Mouse (Mus musculus) midbrain, embryonic 16.5 days (tissue): ENCODE data around the gene Pecam1. TPM values are rescaled to one million over a fixed set of nuclear protein-coding genes. Genes with fewer than 3 reads are reported as not detected.

Source experiments
- ATAC-seq: fragments of 200-750 bp; cut with Nextera tagmentation; 2 replicates; pipeline ENCODE4 v1.8.0; 2017; ENCODE audit warnings: moderate TSS enrichment
- H3K27ac ChIP-seq: fragments of 300-500 bp; sonication (generic); 2 replicates; pipeline ENCODE4 v1.5.1; 2014; ENCODE audit warnings: mild to moderate bottlenecking, low read length, mixed read lengths
- H3K27me3 ChIP-seq: fragments of 300-500 bp; sonication (generic); 2 replicates; pipeline ENCODE4 v1.6.1; 2014; ENCODE audit warnings: low read depth, low read length, mixed read lengths; ENCODE audit not compliant: control insufficient read depth, insufficient read depth
- H3K36me3 ChIP-seq: fragments of 300-500 bp; sonication (generic); 2 replicates; pipeline ENCODE4 v1.6.1; 2014; ENCODE audit warnings: mild to moderate bottlenecking, low read length, moderate library complexity, mixed read lengths; ENCODE audit not compliant: control insufficient read depth, insufficient read depth
- H3K4me1 ChIP-seq: fragments of 300-500 bp; sonication (generic); 2 replicates; pipeline ENCODE4 v1.6.1; 2014; ENCODE audit warnings: mild to moderate bottlenecking, low read length, mixed read lengths; ENCODE audit not compliant: control insufficient read depth, insufficient read depth
- H3K4me2 ChIP-seq: fragments of 300-500 bp; sonication (generic); 2 replicates; pipeline ENCODE4 v1.6.1; 2014; ENCODE audit warnings: mild to moderate bottlenecking, low read length, mixed read lengths
- H3K4me3 ChIP-seq: fragments of 300-500 bp; sonication (generic); 2 replicates; pipeline ENCODE4 v1.5.1; 2014; ENCODE audit warnings: low read depth, mild to moderate bottlenecking, low read length, moderate library complexity, mixed read lengths
- H3K9ac ChIP-seq: fragments of 300-500 bp; sonication (generic); 2 replicates; pipeline ENCODE4 v1.6.1; 2014; ENCODE audit warnings: low read depth, low read length, mixed read lengths
- H3K9me3 ChIP-seq: fragments of 300-500 bp; sonication (generic); replicated peaks from 2 replicates; pipeline ENCODE4 v1.6.1; 2014; ENCODE audit warnings: mild to moderate bottlenecking, low read length, mixed read lengths; ENCODE audit not compliant: control insufficient read depth, poor library complexity, severe bottlenecking
- WGBS: fragments of 180-500 bp; shearing (Covaris S2); extraction: QIAGEN DNeasy Blood & Tissue Kit; methylation state at CpG from one replicate; pipeline ENCODE4 v1.1.7; 2014; 5-methylcytosine and 5-hydroxymethylcytosine counted together
- polyA plus RNA-seq: library from polyadenylated mRNA; unstranded; fragments of >200 nt; fragmentation: Nextera tagmentation; extraction: Ambion mirVana; gene quantifications from 2 replicates; pipeline ENCODE4 v1.2.1, GENCODE M21; 2015

Pecam1 gene
- polyA plus RNA-seq, 1 experiment from 2014 or later, result 14.1 TPM

DNA sequence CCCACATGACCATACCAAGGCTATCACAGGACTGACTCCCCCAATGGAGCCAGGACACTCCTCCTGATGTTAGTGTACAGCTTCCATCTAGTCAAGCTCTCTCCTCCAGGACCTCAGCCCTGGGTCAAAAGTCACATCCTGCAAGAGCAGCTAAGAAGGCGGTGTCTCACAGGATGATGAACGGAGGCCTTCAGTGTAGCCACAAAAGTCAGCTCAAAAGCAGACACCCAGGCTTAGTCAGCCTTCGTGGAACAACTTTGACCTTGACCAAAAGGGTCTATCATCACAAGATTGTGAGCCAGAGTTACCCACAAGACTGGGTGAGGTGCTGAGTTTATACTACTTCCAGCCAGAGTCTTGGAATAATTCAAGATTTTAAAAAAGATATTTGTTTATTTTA lies 42.6 kb downstream of the Pecam1 start:
- ATAC-seq, result no peak
- Histone ChIP-seq H3K4me3 (no peak overlapping the region), H3K4me1 (peaks cover 5% of the 10 kb centered on the region; the same call in 1 of the 2 replicates), H3K36me3 (no peaks in the 10 kb centered on the region), H3K9ac (no peak overlapping the region), H3K9me3 (no peaks in the 10 kb centered on the region), H3K4me2 (no peak overlapping the region), H3K27ac (no peak overlapping the region), H3K27me3 (no peaks in the 10 kb centered on the region)
- WGBS, result 87% methylated on average over 3 of the region's 3 CpGs

DNA sequence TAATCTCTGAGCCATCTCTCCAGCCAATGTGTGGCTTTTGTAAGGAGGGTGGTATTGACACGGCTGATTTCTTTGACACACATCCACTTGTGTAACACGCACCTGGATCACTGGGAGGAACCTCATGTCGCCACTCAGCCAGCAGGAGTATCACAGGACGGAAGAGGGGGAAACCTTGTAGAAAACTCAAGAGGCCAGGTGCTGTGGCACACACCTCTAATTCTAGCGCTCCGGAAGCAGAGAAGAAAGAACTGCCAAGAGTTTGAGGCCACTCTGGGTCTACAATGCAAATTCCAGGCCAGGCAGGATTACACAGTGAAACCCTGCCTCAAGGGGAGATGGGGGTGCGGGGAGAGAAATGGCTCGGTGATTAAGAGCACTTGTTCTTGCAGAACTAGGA lies 43.3 kb downstream of the Pecam1 start:
- H3K4me3 ChIP-seq, result no peak overlapping the region
- WGBS, result 83% methylated on average over 8 of the region's 8 CpGs
- no peaks in the 10 kb centered on the region for H3K9me3 ChIP-seq
- ATAC-seq, result no peak
- no peak overlapping the region for H3K27ac ChIP-seq
- H3K4me2 ChIP-seq, result no peak overlapping the region
- H3K4me1 ChIP-seq, result peaks cover 5% of the 10 kb centered on the region; the same call in 1 of the 2 replicates
- no peak overlapping the region for H3K9ac ChIP-seq
- no peaks in the 10 kb centered on the region for H3K27me3 ChIP-seq
- no peaks in the 10 kb centered on the region for H3K36me3 ChIP-seq

DNA sequence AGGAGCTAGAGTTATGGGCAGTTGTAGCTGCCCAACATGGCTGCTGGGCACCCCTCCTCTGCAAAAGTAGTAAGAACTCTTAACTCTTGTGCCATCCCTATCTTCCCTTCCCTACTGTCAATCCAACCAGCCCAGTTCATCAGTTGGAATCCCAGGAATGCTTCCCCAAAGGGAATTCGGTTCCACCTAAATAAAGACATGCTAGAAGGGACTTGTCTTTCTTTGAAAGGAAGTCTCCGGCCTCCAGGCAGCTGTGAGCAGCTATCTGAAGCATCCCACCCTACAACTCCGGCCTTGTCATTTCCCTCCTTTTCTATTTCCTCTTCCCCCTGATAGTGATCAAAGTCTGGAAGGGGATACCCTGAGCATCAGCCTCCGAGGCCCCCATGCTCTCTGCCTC lies 44.2 kb downstream of the Pecam1 start:
- ATAC-seq, result no peak
- H3K4me1 ChIP-seq, result peaks cover 5% of the 10 kb centered on the region; the same call in 1 of the 2 replicates
- WGBS, result 38% methylated on average over 4 of the region's 4 CpGs
- H3K9me3 ChIP-seq, result no peaks in the 10 kb centered on the region
- no peak overlapping the region for H3K4me2 ChIP-seq
- H3K27me3 ChIP-seq, result no peaks in the 10 kb centered on the region
- no peak overlapping the region for H3K27ac ChIP-seq
- H3K9ac ChIP-seq, result no peak overlapping the region
- H3K4me3 ChIP-seq, result no peak overlapping the region
- H3K36me3 ChIP-seq, result no peaks in the 10 kb centered on the region

DNA sequence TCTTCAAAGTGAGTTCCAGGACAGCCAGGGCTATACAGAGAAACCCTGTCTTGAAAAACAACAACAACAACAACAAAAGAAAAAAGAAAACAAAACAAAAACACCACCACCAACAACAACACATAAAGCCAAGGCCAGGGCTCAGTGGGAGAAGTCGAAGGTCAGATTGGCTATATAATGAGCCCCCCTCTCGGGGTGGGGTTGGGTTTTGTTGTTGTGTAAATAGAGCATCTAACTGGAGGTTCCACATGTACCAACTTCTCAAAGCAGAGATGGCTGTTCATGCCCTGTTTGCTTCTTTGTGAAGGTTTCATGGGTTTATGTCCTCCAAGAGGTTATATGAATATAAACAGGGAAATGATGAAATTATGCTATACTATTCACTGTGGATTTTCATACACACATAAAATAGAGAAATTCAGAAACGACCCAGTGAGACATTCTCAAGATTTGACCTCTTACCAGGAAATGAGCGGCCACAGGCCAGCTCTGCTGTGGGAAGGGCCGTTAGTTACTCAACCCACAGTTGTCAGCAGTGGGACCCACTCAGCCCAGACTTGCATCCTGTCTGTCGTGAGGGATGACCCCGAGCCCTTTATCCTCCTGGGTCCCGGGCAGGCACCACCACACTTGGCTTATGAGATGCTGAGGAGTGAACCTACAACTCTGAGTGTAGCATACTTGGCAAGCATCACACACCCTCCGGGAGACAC lies 45.9 kb downstream of the Pecam1 start:
- WGBS, result 83% methylated on average over 9 of the region's 9 CpGs

DNA sequence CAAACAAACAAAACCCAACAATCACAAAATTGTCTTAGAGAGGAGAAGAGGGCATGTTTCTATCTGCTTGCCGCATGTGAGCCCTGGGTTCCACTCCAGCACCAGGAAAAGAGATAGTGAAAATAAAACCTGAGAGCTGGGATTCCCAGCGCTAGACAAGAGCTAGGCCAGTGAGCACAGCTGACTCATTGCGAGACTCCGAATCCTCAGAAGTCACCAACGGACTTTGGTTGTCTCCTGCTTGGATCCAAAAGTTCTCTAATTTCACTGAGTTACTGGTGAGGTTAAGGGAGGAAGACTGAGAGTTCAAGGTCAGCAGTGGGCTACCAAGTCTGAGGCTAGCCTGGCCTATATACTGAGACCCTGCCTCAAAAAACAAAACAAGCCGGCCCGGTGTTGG lies 46.5 kb downstream of the Pecam1 start:
- H3K4me3 ChIP-seq, result no peak overlapping the region
- no peaks in the 10 kb centered on the region for H3K36me3 ChIP-seq
- 94% methylated on average over 7 of the region's 7 CpGs for WGBS
- no peak for ATAC-seq
- no peak overlapping the region for H3K9ac ChIP-seq
- no peak overlapping the region for H3K27ac ChIP-seq
- H3K27me3 ChIP-seq, result no peaks in the 10 kb centered on the region
- H3K4me2 ChIP-seq, result no peak overlapping the region
- H3K4me1 ChIP-seq, result no peaks in the 10 kb centered on the region
- H3K9me3 ChIP-seq, result no peaks in the 10 kb centered on the region

More for the DNA sequence above, 45.9 kb downstream of the Pecam1 start:
- Histone ChIP-seq H3K9ac (no peak overlapping the region), H3K9me3 (no peaks in the 10 kb centered on the region), H3K27ac (no peak overlapping the region), H3K4me3 (no peak overlapping the region), H3K36me3 (no peaks in the 10 kb centered on the region), H3K27me3 (no peaks in the 10 kb centered on the region), H3K4me2 (no peak overlapping the region), H3K4me1 (peaks cover 2% of the 10 kb centered on the region; the same call in 1 of the 2 replicates)
- ATAC-seq, result no peak

DNA sequence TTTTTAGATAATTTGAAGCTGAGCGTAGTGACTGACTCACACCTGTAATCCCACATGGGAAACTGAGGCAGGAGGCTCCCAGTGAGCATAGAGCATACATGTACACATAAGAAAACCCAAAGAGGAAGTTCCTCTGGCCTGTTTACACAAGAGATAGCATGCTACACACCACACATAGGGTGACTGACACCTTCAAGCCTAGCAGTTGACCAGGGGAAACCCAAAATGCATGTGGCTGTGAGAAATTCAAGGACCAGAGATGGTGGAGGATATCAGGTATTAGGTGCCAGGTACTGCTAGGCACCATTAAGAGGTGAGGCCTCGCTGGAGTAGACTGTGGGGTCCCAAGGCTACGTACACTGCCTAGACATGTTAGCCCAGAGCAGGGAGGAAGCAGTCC lies 47.8 kb downstream of the Pecam1 start:
- H3K9me3 ChIP-seq, result no peaks in the 10 kb centered on the region
- H3K27ac ChIP-seq, result no peak overlapping the region
- no peaks in the 10 kb centered on the region for H3K27me3 ChIP-seq
- no peak for ATAC-seq
- H3K4me1 ChIP-seq, result no peaks in the 10 kb centered on the region
- no peak overlapping the region for H3K4me2 ChIP-seq
- 76% methylated on average over 3 of the region's 3 CpGs for WGBS
- H3K9ac ChIP-seq, result no peak overlapping the region
- no peaks in the 10 kb centered on the region for H3K36me3 ChIP-seq
- H3K4me3 ChIP-seq, result no peak overlapping the region

DNA sequence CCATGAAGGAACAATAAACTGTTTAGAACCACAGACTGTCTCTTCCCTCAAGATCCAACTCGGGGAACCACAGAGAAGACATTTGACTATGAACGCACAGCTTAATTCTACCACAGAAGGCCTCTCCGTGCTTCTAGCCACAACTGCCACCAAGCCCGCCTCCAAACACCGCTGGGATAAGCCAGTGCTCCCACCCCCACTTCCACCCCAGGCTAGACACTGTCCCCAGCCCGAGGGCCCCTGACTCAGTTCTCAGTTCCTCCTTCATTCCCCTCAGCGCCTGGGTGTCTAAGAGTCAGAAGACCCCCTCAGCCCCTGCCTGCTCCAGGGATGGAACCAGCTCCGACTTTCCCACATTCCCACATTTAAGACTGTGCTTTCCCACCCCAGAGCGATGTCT lies 48.8 kb downstream of the Pecam1 start:
- ATAC-seq, result no peak
- 70% methylated on average over 9 of the region's 9 CpGs for WGBS

DNA sequence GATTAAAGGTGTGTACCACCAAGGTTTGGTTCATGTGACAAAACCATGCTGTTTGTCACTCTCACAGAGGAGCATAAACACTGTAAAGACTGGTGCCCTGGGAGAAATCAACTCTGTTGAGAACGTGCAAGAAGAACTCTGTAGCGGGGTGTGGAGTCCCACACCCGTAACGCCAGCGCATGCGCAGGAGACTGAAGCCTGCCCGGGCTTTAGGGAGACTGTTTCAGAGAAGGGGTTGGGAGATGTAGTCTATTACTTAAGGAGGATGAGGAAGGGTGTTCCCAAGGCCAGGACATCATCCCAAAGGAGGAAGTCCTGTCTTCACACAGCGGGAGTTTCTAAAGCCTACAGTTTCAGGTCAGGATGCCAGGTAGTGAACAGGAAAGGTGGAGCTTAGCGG lies 51.3 kb downstream of the Pecam1 start:
- Histone ChIP-seq H3K9me3 (no peaks in the 10 kb centered on the region), H3K4me2 (no peak overlapping the region), H3K36me3 (no peaks in the 10 kb centered on the region), H3K9ac (no peak overlapping the region), H3K27me3 (no peaks in the 10 kb centered on the region), H3K4me3 (no peak overlapping the region), H3K27ac (no peak overlapping the region), H3K4me1 (no peaks in the 10 kb centered on the region)
- ATAC-seq, result no peak
- WGBS, result 92% methylated on average over 9 of the region's 9 CpGs

More for the DNA sequence above, 48.8 kb downstream of the Pecam1 start:
- H3K36me3 ChIP-seq, result no peaks in the 10 kb centered on the region
- no peaks in the 10 kb centered on the region for H3K4me1 ChIP-seq
- no peak overlapping the region for H3K27ac ChIP-seq
- no peak overlapping the region for H3K9ac ChIP-seq
- no peaks in the 10 kb centered on the region for H3K27me3 ChIP-seq
- H3K4me2 ChIP-seq, result no peak overlapping the region
- no peak overlapping the region for H3K4me3 ChIP-seq
- no peaks in the 10 kb centered on the region for H3K9me3 ChIP-seq

DNA sequence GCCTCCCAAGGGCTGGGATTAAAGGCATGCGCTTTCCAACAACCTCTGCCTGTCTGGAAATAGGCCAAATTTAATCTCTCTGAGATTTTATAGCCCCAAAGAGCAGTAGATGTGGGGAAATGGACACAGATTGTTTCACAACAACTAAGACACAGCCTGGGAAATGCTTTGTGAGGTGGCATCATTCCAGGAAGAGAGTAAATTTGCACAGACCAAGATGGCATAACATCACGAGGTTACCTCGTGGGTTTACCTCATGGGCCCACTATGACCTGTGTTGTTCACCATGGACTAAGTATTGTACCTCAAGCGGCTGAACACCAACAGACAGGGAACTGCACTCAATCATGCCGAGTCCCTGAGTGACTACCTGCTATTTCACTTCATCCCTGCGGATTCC lies 52.1 kb downstream of the Pecam1 start:
- Histone ChIP-seq H3K4me3 (no peak overlapping the region), H3K9me3 (no peaks in the 10 kb centered on the region), H3K4me2 (no peak overlapping the region), H3K27me3 (no peaks in the 10 kb centered on the region), H3K36me3 (no peaks in the 10 kb centered on the region), H3K4me1 (no peaks in the 10 kb centered on the region), H3K27ac (no peak overlapping the region), H3K9ac (no peak overlapping the region)
- no peak for ATAC-seq
- 89% methylated on average over 6 of the region's 6 CpGs for WGBS
